Mouse (Mus musculus): ENCODE data around the gene Atp5d. TPM values are rescaled to one million over a fixed set of nuclear protein-coding genes. Genes with fewer than 3 reads are reported as not detected.

Gene Atp5d
- polyA plus RNA-seq, 1 experiment from 2014 or later, result 467 TPM

- Histone ChIP-seq H3K4me3 (ENCODE audit: low read depth, low read length) (no peak overlapping the region), H3K9ac (ENCODE audit: low read length) (no peak overlapping the region), H3K27ac (ENCODE audit: low read depth, low read length) (no peak overlapping the region), H3K4me2 (ENCODE audit: low read length) (no peak overlapping the region), H3K9me3 (replicated peaks; ENCODE audit: control insufficient read depth, low read length) (no peaks in the 10 kb centered on the region), H3K27me3 (replicated peaks; ENCODE audit: control insufficient read depth, insufficient read depth, low read length) (0 out of 2 replicates have a peak, but pooled peaks cover 5% of the 10 kb centered on the region), H3K4me1 (ENCODE audit: control insufficient read depth, insufficient read depth, low read length) (peaks cover 16% of the 10 kb centered on the region), H3K36me3 (ENCODE audit: control insufficient read depth, insufficient read depth, low read length) (peaks cover 58% of the 10 kb centered on the region)
- DNase-seq (ENCODE audit: low spot score) (no peak), ATAC-seq (no peak)
- WGBS, result 88% methylated on average over 10 of the region's 10 CpGs
These were observed 3.3 kb upstream of the Atp5d start for GRCm38 (mm10) chr10:80135161-80135560.

- ATAC-seq (no peak), DNase-seq (ENCODE audit: low spot score) (no peak)
- no peaks in the 10 kb centered on the region for H3K9me3 ChIP-seq (replicated peaks; ENCODE audit: control insufficient read depth, low read length)
- no peak overlapping the region for H3K9ac ChIP-seq (ENCODE audit: low read length)
- 83% methylated on average over 1 of the region's 1 CpGs for WGBS
- no peak overlapping the region for H3K4me2 ChIP-seq (ENCODE audit: low read length)
- peaks cover 16% of the 10 kb centered on the region for H3K4me1 ChIP-seq (ENCODE audit: control insufficient read depth, insufficient read depth, low read length)
- 0 out of 2 replicates have a peak, but pooled peaks cover 5% of the 10 kb centered on the region for H3K27me3 ChIP-seq (replicated peaks; ENCODE audit: control insufficient read depth, insufficient read depth, low read length)
- H3K27ac ChIP-seq (ENCODE audit: low read depth, low read length), result no peak overlapping the region
- H3K4me3 ChIP-seq (ENCODE audit: low read depth, low read length), result no peak overlapping the region
- H3K36me3 ChIP-seq (ENCODE audit: control insufficient read depth, insufficient read depth, low read length), result peaks cover 54% of the 10 kb centered on the region
These were observed 2.8 kb upstream of the Atp5d start for GRCm38 (mm10) chr10:80135641-80136040.

- 0 out of 2 replicates have a peak, but pooled peaks cover 5% of the 10 kb centered on the region for H3K27me3 ChIP-seq (replicated peaks; ENCODE audit: control insufficient read depth, insufficient read depth, low read length)
- DNase-seq (ENCODE audit: low spot score) (no peak), ATAC-seq (no peak)
- H3K4me3 ChIP-seq (ENCODE audit: low read depth, low read length), result peak overlapping the region; percentile 83
- H3K9me3 ChIP-seq (replicated peaks; ENCODE audit: control insufficient read depth, low read length), result no peaks in the 10 kb centered on the region
- H3K4me1 ChIP-seq (ENCODE audit: control insufficient read depth, insufficient read depth, low read length), result peaks cover 17% of the 10 kb centered on the region
- WGBS, result 18% methylated on average over 49 of the region's 49 CpGs
- peaks cover 46% of the 10 kb centered on the region for H3K36me3 ChIP-seq (ENCODE audit: control insufficient read depth, insufficient read depth, low read length)
- peak overlapping the region; percentile 95 for H3K4me2 ChIP-seq (ENCODE audit: low read length)
- H3K27ac ChIP-seq (ENCODE audit: low read depth, low read length), result peak overlapping the region; percentile 33; the same call in 1 of the 2 replicates
- H3K9ac ChIP-seq (ENCODE audit: low read length), result peak overlapping the region; percentile 93
These were observed 2.1 kb upstream of the Atp5d start for GRCm38 (mm10) chr10:80136179-80136951.

- Histone ChIP-seq H3K4me2 (ENCODE audit: low read length) (peak overlapping the region; percentile 95), H3K9me3 (replicated peaks; ENCODE audit: control insufficient read depth, low read length) (no peaks in the 10 kb centered on the region), H3K36me3 (ENCODE audit: control insufficient read depth, insufficient read depth, low read length) (peaks cover 39% of the 10 kb centered on the region), H3K27me3 (replicated peaks; ENCODE audit: control insufficient read depth, insufficient read depth, low read length) (0 out of 2 replicates have a peak, but pooled peaks cover 5% of the 10 kb centered on the region), H3K4me3 (ENCODE audit: low read depth, low read length) (peak overlapping the region; percentile 83), H3K4me1 (ENCODE audit: control insufficient read depth, insufficient read depth, low read length) (peaks cover 18% of the 10 kb centered on the region), H3K9ac (ENCODE audit: low read length) (peak overlapping the region; percentile 93), H3K27ac (ENCODE audit: low read depth, low read length) (peak overlapping the region; percentile 93)
- WGBS, result 3% methylated on average over 28 of the region's 29 CpGs
- DNase-seq (ENCODE audit: low spot score), result peak; percentile 57
- no peak for ATAC-seq
These were observed 1.3 kb upstream of the Atp5d start for GRCm38 (mm10) chr10:80136952-80137625.

- DNase-seq (ENCODE audit: low spot score) (peak; percentile 68), ATAC-seq (no peak)
- H3K9me3 ChIP-seq (replicated peaks; ENCODE audit: control insufficient read depth, low read length), result no peaks in the 10 kb centered on the region
- peak overlapping the region; percentile 93 for H3K27ac ChIP-seq (ENCODE audit: low read depth, low read length)
- 0 out of 2 replicates have a peak, but pooled peaks cover 5% of the 10 kb centered on the region for H3K27me3 ChIP-seq (replicated peaks; ENCODE audit: control insufficient read depth, insufficient read depth, low read length)
- peak overlapping the region; percentile 95 for H3K4me2 ChIP-seq (ENCODE audit: low read length)
- peak overlapping the region; percentile 93 for H3K9ac ChIP-seq (ENCODE audit: low read length)
- peaks cover 31% of the 10 kb centered on the region for H3K36me3 ChIP-seq (ENCODE audit: control insufficient read depth, insufficient read depth, low read length)
- WGBS, result 1% methylated on average over 29 of the region's 33 CpGs
- peaks cover 22% of the 10 kb centered on the region for H3K4me1 ChIP-seq (ENCODE audit: control insufficient read depth, insufficient read depth, low read length)
- H3K4me3 ChIP-seq (ENCODE audit: low read depth, low read length), result peak overlapping the region; percentile 83
These were observed 543 bp upstream of the Atp5d start for GRCm38 (mm10) chr10:80137626-80138552.

GRCm38 (mm10) chr10:80139439-80139775 is 975 bp downstream of the Atp5d start:
- peak overlapping the region; percentile 95 for H3K4me2 ChIP-seq (ENCODE audit: low read length)
- 0 out of 2 replicates have a peak, but pooled peaks cover 5% of the 10 kb centered on the region for H3K27me3 ChIP-seq (replicated peaks; ENCODE audit: control insufficient read depth, insufficient read depth, low read length)
- DNase-seq (ENCODE audit: low spot score), result no peak
- H3K36me3 ChIP-seq (ENCODE audit: control insufficient read depth, insufficient read depth, low read length), result peaks cover 27% of the 10 kb centered on the region
- H3K4me3 ChIP-seq (ENCODE audit: low read depth, low read length), result peak overlapping the region; percentile 83
- no peak for ATAC-seq
- peaks cover 24% of the 10 kb centered on the region for H3K4me1 ChIP-seq (ENCODE audit: control insufficient read depth, insufficient read depth, low read length)
- 1% methylated on average over 10 of the region's 10 CpGs for WGBS
- H3K27ac ChIP-seq (ENCODE audit: low read depth, low read length), result peak overlapping the region; percentile 93; the same call in 1 of the 2 replicates
- H3K9me3 ChIP-seq (replicated peaks; ENCODE audit: control insufficient read depth, low read length), result no peaks in the 10 kb centered on the region
- peak overlapping the region; percentile 93 for H3K9ac ChIP-seq (ENCODE audit: low read length)

GRCm38 (mm10) chr10:80139975-80140665 is 1.7 kb downstream of the Atp5d start:
- Histone ChIP-seq H3K27me3 (replicated peaks; ENCODE audit: control insufficient read depth, insufficient read depth, low read length) (0 out of 2 replicates have a peak, but pooled peaks cover 5% of the 10 kb centered on the region), H3K4me1 (ENCODE audit: control insufficient read depth, insufficient read depth, low read length) (peaks cover 24% of the 10 kb centered on the region), H3K4me2 (ENCODE audit: low read length) (no peak overlapping the region), H3K4me3 (ENCODE audit: low read depth, low read length) (no peak overlapping the region), H3K9ac (ENCODE audit: low read length) (no peak overlapping the region), H3K36me3 (ENCODE audit: control insufficient read depth, insufficient read depth, low read length) (peaks cover 27% of the 10 kb centered on the region), H3K9me3 (replicated peaks; ENCODE audit: control insufficient read depth, low read length) (no peaks in the 10 kb centered on the region), H3K27ac (ENCODE audit: low read depth, low read length) (no peak overlapping the region)
- DNase-seq (ENCODE audit: low spot score) (no peak), ATAC-seq (no peak)
- WGBS, result 73% methylated on average over 11 of the region's 11 CpGs

- WGBS, result 77% methylated on average over 10 of the region's 10 CpGs
- Histone ChIP-seq H3K27me3 (replicated peaks; ENCODE audit: control insufficient read depth, insufficient read depth, low read length) (0 out of 2 replicates have a peak, but pooled peaks cover 5% of the 10 kb centered on the region), H3K27ac (ENCODE audit: low read depth, low read length) (peak within 1 kb of the TSS; percentile 93), H3K9ac (ENCODE audit: low read length) (peak within 1 kb of the TSS; percentile 54), H3K4me1 (ENCODE audit: control insufficient read depth, insufficient read depth, low read length) (peaks cover 24% of the 10 kb centered on the region), H3K4me2 (ENCODE audit: low read length) (peak within 1 kb of the TSS; percentile 95), H3K9me3 (replicated peaks; ENCODE audit: control insufficient read depth, low read length) (no peaks in the 10 kb centered on the region), H3K4me3 (ENCODE audit: low read depth, low read length) (peak within 1 kb of the TSS; percentile 81), H3K36me3 (ENCODE audit: control insufficient read depth, insufficient read depth, low read length) (peaks cover 25% of the 10 kb centered on the region)
- DNase-seq (ENCODE audit: low spot score) (no peak), ATAC-seq (no peak)
These were observed 2.2 kb downstream of the Atp5d start, which contains the start of gene Cbarp for GRCm38 (mm10) chr10:80140666-80141035. Gene Cbarp (minus strand): TSS chr10:80140835.
